Mouse (Mus musculus) spleen, postnatal 4 days (tissue): Measurements from ENCODE around the gene Map3k4.
"Not testable (repeated sequence)": the region's sequence is repeated elsewhere in the genome, so short reads cannot be mapped to it uniquely, and the experiment has no call there.

Experiments used
- DNase-seq, 2 experiments: peaks; one replicate each; pipeline ENCODE4 v3.0.0; 2022; ENCODE audit warnings: low spot score in 2 of 2

Map3k4 gene

GRCm38 (mm10) chr17:12307251-12308135 is 11.1 kb downstream of the Map3k4 start:
- peak in 1 of 2 experiments; percentile 27 for DNase-seq

- no peak for DNase-seq
These were observed 13.9 kb downstream of the Map3k4 start for GRCm38 (mm10) chr17:12304658-12305057.

GRCm38 (mm10) chr17:12300896-12301706 is 17.5 kb downstream of the Map3k4 start:
- DNase-seq = peak in 1 of 2 experiments; percentile 54

- DNase-seq = no peak
These were observed 18.4 kb downstream of the Map3k4 start for GRCm38 (mm10) chr17:12300127-12300675.

- no peak for DNase-seq
These were observed 19.2 kb downstream of the Map3k4 start for GRCm38 (mm10) chr17:12299371-12299770.

- no peak for DNase-seq
These were observed 20.6 kb downstream of the Map3k4 start for GRCm38 (mm10) chr17:12297978-12298377.

GRCm38 (mm10) chr17:12297292-12297691 is 21.3 kb downstream of the Map3k4 start:
- no peak for DNase-seq

GRCm38 (mm10) chr17:12295926-12296325 is 22.7 kb downstream of the Map3k4 start:
- not testable (repeated sequence) for DNase-seq

GRCm38 (mm10) chr17:12294424-12294823 is 24.2 kb downstream of the Map3k4 start:
- no peak for DNase-seq

- DNase-seq = no peak
These were observed 25.0 kb downstream of the Map3k4 start for GRCm38 (mm10) chr17:12293571-12293970.

GRCm38 (mm10) chr17:12292877-12293276 is 25.7 kb downstream of the Map3k4 start:
- no peak for DNase-seq

- no peak for DNase-seq
These were observed 26.2 kb downstream of the Map3k4 start for GRCm38 (mm10) chr17:12292356-12292755.

- no peak for DNase-seq
These were observed 27.4 kb downstream of the Map3k4 start for GRCm38 (mm10) chr17:12291151-12291550.

GRCm38 (mm10) chr17:12290735-12291134 is 27.9 kb downstream of the Map3k4 start:
- DNase-seq = no peak

- not testable (repeated sequence) for DNase-seq
These were observed 28.8 kb downstream of the Map3k4 start for GRCm38 (mm10) chr17:12289836-12290235.

GRCm38 (mm10) chr17:12288871-12289270 is 29.7 kb downstream of the Map3k4 start:
- no peak for DNase-seq

- no peak for DNase-seq
These were observed 38.8 kb downstream of the Map3k4 start for GRCm38 (mm10) chr17:12279810-12280209.

GRCm38 (mm10) chr17:12278073-12278472 is 40.5 kb downstream of the Map3k4 start:
- DNase-seq = no peak

GRCm38 (mm10) chr17:12277297-12277696 is 41.3 kb downstream of the Map3k4 start:
- DNase-seq = no peak

- no peak for DNase-seq
These were observed 41.9 kb downstream of the Map3k4 start for GRCm38 (mm10) chr17:12276496-12277200.

GRCm38 (mm10) chr17:12275756-12276155 is 42.8 kb downstream of the Map3k4 start:
- DNase-seq = no peak

- no peak for DNase-seq
These were observed 45.6 kb downstream of the Map3k4 start for GRCm38 (mm10) chr17:12273032-12273431.
